Mouse (Mus musculus) layer of hippocampus, adult 9-11 months (tissue): ENCODE measurements around the gene Blvrb.
A peak's percentile ranks its signal among the peaks of the same experiment; 100 is the strongest.

ENCODE experiments used
- DNase-seq: peaks from one replicate; pipeline ENCODE4 v3.0.0; 2022

The Blvrb gene

DNA sequence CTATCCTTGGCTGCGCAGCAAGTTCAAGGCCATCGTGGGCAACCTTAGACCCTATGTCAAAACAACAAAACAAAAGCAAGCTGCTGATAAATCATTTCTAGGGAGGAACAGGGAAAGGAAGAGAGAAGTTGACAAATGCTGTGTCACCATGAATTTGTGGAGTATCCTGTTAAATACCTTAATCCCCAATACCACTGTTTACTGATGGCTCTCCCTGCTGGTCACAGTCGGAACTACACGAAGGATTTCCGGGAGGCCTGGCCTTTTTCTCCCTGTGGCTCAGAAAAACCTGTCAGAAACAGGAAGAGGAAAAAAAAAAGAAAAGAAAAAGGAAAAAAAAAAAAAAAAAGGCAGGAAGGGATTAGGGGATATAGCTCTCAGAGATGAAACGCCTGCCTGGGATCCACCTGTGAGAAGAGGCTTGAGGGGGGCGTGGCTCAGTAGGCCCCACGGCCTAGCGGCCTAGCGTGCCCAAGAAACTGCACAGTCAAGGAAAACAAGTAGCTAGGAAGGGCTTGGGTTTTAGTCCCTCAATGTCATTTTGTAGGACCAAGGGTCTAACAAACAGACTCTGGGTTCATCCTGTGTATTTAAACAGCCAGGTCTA is 1.6 kb downstream of the Blvrb start:
- DNase-seq, result peak; percentile 58

DNA sequence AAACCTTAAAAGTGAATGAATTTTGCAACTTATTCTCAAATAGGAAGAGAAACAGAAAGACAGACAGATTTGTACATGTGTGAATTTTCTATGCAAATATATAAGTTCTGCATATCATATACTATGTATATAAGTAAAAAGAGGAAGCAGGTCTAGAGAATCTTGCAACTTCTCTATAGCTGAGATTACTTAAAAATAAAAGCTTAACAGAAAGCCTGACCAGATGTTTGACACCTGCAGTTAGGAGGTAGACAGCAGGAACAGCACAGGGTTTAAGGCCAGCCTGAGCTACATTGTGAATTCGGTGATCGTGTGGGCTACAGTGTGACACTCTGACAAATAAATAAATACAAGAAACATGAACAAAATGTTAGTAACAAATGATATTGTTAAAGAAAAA is 3.6 kb downstream of the Blvrb start:
- DNase-seq, result no peak

DNA sequence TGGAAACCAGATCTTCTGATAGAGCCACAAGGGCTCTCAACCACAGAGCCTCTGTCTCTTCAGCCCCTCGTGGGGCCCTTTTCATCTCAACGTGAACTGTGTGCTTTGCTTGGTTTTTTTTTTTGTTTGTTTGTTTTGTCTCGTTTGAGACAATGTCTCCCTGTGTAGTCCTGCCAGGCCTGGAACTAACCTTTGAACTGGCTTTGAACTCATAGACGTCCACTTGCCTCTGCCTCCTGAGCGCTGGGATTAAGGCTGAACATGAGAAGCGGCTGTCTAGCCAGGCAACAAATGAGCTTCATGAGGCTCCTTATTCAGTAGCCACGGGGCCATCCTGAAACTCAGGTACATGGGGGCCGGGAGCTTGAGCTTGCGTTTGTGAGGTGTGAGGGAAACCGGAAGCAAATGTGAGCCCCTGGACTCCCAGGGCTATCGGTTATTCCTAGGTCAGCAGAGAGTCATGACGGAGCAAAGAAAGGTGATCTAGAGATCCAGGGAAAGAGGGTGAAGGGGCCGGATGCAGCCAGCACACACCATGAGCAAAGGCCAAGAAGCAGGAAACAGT is 4.5 kb downstream of the Blvrb start:
- no peak for DNase-seq

DNA sequence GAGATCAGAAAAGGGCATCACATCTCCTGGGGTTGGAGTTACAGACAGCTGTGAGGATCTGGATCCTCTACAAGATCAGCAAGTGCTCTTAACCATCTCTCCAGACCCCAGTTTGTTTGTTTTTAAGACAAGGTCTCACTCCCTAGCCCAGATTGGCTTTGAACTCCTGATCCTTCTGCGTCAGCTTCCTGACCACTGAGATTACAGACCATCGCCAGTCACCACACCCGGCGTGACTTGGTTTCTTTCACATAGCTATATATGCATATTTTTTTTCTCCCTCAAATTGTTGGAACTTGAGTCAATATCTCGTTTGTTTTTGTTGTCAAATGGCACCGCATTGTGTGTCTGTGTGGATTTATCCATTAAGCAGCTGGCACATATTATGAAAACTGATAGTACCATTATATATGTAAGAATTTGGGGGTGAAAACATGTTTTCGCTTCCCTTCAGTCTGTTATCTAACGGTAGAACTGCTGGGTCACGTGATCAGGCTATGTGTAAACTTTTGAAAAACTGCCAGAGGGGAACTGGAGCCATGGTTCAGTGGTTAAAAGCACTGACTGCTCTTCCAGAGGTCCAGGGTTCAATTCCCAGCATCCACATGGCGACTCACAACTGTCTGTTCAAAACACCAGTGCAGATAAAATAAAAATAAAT is 6.8 kb downstream of the Blvrb start:
- no peak for DNase-seq

DNA sequence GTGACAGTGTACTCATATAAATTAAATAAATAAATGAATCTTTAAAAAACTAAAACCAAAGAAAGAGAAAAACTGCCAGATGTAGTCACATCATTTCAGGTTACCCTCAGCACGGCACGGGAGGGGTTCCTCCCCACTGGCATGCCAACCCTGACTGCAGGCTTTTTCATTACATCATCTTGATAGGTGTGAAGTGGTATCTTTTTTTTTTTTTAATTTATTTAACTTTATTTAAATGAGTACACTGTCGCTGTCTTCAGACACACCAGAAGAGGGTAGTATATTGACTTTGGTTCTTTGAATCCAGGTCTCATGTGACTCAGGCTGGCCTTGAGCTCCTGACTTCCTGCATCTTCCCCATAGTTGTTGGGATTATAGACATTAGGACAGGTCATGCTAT is 7.5 kb downstream of the Blvrb start:
- DNase-seq, result no peak

DNA sequence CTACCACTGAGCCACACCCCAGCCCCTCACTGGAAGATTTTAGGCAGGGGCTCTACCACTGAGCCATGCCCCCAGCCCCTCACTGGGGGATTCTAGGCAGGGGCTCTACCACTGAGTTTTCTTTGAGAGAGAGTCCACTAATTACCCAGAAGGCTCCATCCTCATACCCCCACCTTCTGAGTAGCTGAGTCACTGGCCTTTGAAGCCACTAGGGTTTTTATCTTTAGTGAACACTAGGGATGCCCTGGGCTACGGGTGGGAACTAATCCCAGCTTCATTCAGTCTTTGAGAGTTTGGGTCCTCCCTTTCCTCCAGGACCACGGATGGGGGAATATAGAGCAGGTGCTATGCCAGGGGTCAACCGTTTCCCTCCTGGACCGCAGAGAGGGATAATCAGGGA is 10.8 kb downstream of the Blvrb start:
- DNase-seq, result no peak

DNA sequence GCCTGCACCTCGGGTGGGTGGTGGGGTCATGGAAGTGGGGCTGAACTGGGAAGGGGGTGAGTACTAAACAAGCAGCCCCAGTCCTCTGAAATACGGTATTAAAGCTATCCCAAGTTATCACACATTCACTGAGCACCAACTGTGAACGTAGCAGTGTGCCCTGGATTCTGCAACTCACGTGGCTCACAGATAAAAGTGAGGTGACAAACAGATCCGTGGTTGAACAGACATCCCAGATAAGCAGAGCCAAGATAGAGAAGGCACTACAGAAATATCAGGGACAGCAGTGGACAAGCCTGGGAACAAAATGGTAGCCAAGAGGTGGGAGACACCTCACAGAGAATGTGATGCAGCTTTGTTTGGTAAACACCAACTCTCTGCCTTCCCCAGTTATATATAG is 11.9 kb downstream of the Blvrb start:
- DNase-seq, result no peak

DNA sequence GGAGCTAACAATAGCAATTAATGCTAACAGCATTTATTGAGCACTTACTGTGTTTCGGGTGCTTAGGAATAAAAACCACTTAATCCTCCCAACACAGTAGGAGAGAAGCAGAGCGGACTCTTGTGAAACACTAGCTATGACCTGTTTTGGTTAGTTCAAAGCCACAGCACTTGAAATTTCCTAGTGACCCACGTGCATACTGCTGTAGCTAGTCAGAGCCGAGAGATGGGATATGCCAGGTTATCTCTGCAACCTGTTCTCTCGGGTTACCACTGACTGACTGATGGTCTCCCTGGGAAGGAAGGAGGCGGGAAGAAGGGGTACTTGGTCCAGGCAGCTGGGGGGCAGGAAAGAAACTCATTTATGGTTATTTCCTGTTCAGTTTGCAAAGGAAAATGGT is 12.7 kb downstream of the Blvrb start:
- DNase-seq, result no peak

DNA sequence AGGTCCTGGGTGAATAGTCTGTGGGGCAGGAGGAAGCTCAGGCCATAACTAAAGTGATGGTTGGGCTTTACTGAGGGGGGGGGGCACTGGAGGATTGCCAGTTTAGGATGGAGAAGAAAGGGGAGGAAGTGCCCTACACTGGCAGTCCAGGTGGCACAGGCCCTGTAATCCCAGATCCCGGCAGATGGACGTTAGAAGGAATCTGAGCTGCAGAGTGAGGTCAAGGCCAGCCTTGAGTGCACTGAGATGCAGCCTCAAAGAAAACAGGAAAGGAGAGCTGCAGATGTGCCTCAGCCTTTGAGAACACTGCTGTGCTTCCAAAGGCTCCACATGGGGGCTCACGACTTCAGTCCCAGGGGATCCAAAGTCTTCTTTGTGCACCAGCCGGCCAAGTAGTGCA is 19.9 kb downstream of the Blvrb start:
- no peak for DNase-seq

DNA sequence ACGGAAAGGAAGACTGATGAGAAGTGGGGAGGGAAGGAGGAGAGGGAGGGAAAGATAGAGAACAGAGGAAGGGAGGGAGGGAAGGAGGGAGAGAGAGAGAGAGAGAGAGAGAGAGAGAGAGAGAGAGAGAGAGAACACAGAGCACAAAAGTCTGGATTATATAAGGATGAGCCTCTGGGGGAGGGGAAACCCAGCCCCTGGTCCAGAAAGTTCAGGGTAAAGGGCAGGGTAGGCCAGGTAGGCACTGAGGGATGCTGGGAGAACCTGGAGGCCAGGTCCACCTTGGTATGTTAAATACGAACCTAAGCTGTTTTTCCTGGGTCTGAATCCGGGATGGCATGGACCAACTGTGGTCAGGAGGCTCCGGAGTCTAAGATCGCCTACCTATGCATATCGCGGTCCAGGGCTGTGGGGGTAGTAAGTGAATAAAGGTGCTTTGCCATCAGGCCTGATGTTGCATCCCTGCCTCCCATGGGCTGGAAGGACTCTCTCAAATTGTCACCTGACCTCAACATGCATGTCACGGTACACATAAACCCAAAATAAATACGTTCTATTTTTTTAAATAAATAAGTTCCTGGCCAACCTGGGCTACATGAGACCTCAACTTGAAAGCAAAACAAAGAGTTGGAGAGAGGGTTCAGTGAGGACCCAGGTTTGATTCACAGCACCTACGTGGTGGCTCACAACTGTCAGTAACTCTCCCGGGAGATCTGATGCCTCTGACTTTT is 23.8 kb downstream of the Blvrb start:
- no peak for DNase-seq

DNA sequence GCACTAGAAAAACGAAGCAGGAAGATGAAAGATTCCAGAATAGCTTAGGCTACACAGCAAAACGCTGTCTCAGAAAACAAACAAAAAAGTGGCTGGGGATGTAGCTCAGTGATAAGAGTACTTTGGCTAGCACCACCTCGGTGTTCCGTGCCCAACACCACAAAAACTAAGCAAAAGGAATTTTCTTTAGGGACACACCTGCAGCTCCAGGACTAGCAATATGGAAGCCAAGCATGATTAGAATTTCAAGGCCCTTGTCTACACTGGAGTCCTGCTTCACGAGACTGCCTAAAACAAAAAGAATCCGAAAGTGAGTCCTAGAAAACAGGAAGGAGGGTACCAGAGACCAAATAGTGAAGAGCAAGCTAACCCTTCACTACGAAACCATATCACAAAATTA is 24.8 kb downstream of the Blvrb start:
- no peak for DNase-seq

DNA sequence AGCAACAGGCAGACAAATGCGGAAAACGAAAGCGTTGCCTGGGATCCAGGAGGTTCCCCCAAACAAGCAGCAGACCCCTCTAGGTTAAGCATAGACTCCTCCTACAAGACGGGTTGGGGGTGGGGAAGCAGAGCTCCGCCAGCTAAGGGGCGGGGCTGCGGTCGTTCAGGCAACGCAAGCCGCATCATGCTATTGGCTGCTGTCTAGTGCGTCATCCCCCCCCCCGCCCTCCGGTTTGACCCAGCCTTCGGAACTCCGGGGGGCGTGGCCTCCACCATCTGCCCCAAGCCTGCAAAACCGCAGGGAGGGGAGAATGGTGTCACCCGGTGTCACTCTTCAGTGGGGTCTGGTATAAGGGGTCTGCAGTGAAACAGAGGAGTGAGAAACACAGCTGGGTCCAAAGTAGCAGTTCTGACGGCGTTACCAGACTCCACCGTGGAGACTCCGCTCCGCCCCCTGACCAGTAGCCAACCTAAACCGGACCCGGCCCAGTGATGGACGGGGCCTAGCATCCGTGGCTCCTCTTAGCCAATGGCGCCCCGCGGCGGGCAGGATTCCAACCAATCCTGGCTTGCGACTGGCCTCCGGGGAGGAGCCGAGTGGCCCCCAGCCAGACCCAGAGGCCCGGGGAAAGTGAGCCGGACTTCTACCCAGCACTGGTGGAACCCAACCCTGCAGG is 25.5 kb downstream of the Blvrb start, which contains the start of gene Sertad3:
Gene Sertad3 (plus strand): TSS at position 613 of the 679 bp plus-strand sequence.
- peak; percentile 98 for DNase-seq

DNA sequence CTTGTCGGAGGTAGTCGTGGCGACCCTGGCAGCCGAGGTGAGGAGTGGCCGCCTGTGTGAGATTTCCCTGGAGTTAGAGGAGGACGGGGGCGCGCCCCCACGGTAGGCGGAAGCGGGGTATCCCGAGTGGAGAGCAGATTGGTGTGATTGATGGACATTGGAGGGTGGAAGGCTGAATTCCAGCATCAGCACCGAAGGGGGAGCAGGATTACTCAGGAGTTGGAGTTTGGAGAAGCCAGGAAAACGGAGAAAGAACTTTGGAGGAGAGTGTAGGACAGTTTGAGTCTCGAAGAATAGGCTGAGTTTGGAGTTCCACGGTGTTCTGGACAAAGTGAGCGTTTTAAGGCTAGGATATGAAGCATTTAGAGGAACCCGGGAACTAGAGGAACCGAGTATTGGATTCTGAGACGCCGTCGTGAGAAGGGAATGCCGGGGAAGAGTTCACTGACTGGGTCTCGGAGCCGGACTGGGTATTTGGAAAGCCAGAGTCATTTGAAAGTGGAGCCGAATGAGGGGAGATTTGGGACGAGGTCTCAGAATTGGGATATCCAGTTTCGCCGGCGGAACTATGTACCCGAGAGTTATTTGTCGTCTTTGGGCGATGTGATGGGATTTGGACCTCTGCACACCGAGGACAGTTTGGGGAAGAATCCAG is 26.2 kb downstream of the Blvrb start:
- DNase-seq, result no peak

DNA sequence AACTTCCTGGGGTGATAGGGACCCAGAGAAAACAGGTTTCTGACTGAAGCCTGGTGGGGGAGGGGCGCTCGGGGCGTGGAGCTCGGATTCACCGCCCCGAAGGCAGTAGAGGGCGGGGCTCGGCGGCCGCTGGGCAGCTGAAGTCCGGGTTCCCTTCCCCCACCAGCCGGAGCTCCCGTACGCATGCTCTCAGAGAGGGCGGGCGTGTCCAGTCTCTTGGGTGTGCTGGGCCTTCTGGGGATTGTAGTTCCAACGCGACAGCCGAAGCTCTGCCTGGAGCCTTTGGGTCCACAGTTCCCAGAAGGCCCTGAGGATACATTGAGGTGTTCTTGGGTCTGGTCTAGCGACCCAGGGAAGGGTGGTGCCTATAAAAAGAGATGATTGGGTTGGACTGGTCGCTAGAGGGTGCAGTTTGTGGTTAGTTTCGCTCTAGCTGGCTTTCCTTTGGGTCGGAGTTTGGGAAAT is 26.7 kb downstream of the Blvrb start:
- peak; percentile 99 for DNase-seq

DNA sequence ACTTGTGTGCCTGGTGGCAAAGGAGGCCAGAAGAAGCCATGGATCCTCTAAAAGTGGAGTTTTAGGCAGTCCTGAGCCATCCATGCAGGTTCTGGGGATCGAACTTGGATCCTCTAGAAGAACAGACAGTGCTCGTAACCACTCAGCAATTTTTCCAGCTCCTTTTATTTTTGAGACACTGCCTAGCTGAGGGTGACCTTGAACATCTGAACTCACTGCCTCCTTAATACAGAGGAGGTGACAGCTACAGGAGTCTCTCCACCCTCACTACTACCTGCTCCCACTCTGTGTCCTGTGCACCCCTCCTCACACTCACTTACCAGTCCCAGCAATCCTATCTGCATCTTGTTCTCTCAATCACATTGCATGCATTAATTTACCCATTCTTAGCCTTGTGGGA is 27.8 kb downstream of the Blvrb start:
- DNase-seq, result no peak

DNA sequence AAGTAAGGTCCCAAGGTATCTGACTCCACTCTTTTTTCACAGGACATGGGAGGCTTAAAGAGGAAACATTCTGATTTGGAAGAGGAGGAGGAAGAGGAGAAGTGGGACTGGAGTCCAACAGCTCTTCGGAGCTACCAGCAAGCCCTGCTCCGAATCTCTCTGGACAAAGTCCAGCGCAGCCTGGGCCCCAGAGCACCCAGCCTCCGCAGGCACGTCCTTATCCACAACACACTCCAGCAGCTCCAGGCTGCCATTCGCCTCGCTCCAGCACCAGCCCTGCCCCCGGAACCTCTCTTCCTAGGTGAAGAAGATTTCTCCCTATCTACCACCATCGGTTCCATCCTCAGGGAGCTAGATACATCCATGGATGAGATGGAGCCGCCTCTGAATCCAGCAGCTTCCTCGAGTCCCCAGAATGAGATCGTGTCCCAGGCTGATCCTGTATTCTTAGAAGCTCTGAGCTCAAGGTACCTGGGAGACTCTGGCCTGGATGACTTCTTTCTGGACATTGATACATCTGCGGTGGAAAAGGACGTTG is 28.4 kb downstream of the Blvrb start:
- no peak for DNase-seq

DNA sequence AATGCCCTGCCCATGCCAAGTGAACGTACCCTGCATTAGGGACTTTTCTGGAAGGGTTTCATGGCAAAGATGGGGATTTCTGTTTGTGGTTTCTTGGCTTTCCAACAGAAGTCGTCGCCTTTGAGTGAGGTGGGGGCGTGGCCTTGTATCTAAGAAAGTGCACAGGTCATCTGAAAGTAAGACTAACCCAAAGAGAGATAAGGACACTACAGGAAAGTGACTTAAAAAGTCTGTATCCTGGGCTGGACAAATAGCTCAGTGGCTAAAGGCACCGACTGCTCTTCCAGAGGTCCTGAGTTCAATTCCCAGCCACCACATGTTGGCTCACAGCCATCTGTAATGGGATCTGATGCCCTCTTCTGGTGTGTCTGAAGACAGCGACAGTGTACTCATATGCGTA is 30.8 kb downstream of the Blvrb start:
- DNase-seq, result no peak

DNA sequence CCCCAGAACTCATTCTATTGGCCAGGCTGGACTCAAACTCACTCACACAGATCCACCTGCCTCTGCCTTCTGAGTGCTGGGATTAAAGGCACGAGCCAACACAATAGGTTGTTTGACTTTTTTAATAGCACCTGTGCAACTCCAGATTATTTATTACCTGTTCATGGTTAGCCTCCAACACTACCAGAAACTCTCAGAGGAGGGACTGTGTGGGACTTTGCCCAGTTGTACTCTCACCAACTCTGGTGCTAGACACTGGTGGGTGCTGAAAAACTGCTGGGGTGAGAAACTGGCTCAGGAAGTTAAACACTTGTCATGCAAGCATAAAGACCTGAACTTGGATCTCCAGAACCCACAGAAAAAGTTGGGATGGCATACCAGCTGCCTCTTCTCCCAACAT is 32.0 kb downstream of the Blvrb start:
- DNase-seq, result no peak

DNA sequence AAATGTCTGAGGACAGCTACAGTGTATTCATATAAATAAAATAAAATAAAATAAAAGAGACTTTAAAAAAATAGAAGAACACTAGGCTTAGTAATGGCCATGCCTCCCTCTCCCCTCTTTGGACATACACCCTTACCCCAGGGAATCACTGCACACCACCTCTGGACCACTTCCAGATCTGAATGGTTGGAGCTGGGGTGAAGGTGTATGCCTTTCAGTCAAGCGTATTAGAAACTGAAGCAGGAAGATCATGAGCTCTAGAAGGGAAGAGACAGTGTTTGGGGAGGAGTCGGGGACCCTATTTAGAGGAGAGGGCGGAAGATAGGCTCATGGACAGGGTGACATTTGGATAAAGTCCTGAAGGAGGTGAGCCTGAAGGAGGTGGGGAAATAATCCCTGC is 32.7 kb downstream of the Blvrb start:
- DNase-seq, result no peak

DNA sequence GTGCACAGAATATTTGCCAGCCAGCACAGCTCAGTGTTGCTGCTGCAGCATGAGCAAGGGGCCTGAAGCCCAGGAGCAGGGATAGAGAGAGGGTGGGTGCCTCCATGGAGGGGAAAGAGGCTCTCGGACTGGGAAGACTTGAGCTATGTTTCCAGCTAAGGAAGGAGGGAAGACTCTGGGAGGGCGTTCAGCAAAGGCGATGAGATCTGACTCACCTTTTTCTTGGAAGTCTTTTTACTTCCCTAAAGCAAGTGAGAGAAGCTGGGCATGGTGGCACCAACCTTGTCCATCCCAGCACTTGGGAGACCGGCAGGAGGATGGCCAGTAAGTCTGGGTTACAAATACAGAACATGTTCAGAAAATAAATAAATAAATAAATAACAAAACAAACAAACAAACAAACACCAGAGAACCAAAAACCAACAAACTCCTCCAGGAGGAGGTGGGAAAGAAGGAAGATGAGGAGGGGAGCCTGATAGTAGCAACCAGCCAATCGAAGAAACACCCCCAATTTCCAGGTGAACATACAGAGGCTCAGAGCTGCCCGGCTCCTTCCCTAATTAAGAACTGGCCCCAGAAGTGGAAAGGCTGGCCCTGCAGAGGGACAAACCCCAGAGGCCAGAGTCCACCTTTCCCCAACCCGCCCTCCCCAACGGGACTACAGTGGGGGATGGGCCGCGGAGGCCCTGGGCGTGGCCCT is 33.3 kb downstream of the Blvrb start:
- DNase-seq, result no peak

DNA sequence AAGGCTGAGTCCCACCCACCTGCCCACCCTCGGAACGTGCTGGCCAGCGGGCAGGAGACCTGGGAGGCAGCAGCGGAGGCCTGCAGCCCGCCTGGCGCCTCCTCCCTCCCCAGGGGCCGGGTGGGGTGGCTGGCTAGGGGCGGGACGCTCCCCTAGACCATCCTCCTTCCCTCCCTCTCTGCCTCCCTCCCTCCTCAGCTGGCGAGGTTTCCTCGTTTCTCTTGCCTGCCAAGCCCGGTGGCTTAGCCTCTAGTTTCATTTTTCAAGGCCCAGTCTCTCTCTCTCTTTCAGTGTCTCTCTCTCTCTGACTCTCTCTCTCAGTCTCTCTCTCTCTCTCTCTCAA is 33.8 kb downstream of the Blvrb start:
- peak; percentile 82 for DNase-seq

DNA sequence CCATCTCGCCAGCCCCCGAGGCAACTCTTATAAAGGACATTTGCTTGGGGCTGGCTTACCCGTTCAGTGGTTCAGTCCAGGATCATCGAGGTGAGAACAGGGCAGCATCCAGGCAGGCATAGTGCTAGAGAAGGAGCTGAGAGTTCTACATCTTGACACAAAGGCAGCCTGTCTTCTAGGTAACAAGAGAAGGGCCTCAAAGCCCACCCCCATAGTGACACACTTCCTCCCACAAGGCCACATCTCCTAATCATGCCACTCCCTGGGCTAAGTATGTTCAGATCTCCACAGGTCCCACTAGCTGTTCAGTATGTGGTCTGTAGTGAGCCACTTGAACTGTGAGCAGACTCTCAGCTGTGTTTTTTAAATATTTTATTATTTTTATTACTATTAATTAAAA is 36.1 kb downstream of the Blvrb start:
- no peak for DNase-seq
